Mouse (Mus musculus) cortical plate, adult 2 months (tissue): ENCODE results near the gene Smndc1.

Experiments used
- CTCF ChIP-seq: fragments of 200-500 bp; IDR thresholded peaks from 2 replicates; pipeline ENCODE4 v1.5.1; 2011; ENCODE audit warnings: mild to moderate bottlenecking, control low read depth, low read length; ENCODE audit not compliant: insufficient read depth; ENCODE audit errors: extremely low read depth
- POLR2A ChIP-seq: fragments of 200-500 bp; IDR thresholded peaks from 2 replicates; pipeline ENCODE4 v1.6.1; 2011; ENCODE audit warnings: mild to moderate bottlenecking, low read length, control low read depth; ENCODE audit not compliant: insufficient read depth; ENCODE audit errors: extremely low read depth

GRCm38 (mm10) chr19:53421583-53422188, 31.3 kb upstream of the Smndc1 start:
- TF ChIP-seq POLR2A (no peak), CTCF (no peak)
